Mouse (Mus musculus) heart, embryonic 16.5 days (tissue): ENCODE results near the gene Cobll1. TPM values are rescaled to one million over a fixed set of nuclear protein-coding genes. Genes with fewer than 3 reads are reported as not detected.

ENCODE experiments used
- ATAC-seq: fragments of 200-750 bp; cut with Nextera tagmentation; replicated peaks from 2 replicates; pipeline ENCODE4 v1.8.0; 2017; ENCODE audit warnings: moderate number of reproducible peaks; ENCODE audit not compliant: insufficient read depth, low FRiP score; ENCODE audit errors: extremely low read depth
- H3K27ac ChIP-seq: fragments of 300-500 bp; sonication (generic); 2 replicates; pipeline ENCODE4 v1.5.1; 2014; ENCODE audit warnings: mild to moderate bottlenecking, low read length, control low read depth, moderate library complexity
- H3K27me3 ChIP-seq: fragments of 300-500 bp; sonication (generic); 2 replicates; pipeline ENCODE4 v1.6.1; 2014; ENCODE audit warnings: low read length, mixed read lengths; ENCODE audit not compliant: control insufficient read depth, insufficient read depth
- H3K36me3 ChIP-seq: fragments of 300-500 bp; sonication (generic); 2 replicates; pipeline ENCODE4 v1.6.1; 2014; ENCODE audit not compliant: control insufficient read depth, insufficient read depth
- H3K4me1 ChIP-seq: fragments of 300-500 bp; sonication (generic); 2 replicates; pipeline ENCODE4 v1.6.1; 2014; ENCODE audit warnings: low read length, mixed read lengths; ENCODE audit not compliant: control insufficient read depth, insufficient read depth
- H3K4me2 ChIP-seq: fragments of 300-500 bp; sonication (generic); 2 replicates; pipeline ENCODE4 v1.6.1; 2014; ENCODE audit warnings: low read depth, mild to moderate bottlenecking, control low read depth, low read length
- H3K4me3 ChIP-seq: fragments of 300-500 bp; sonication (generic); 2 replicates; pipeline ENCODE4 v1.5.1; 2014; ENCODE audit warnings: mild to moderate bottlenecking, control low read depth, low read length
- H3K9ac ChIP-seq: fragments of 300-500 bp; sonication (generic); 2 replicates; pipeline ENCODE4 v1.6.1; 2014; ENCODE audit warnings: low read length, control low read depth
- H3K9me3 ChIP-seq: fragments of 300-500 bp; sonication (generic); replicated peaks from 2 replicates; pipeline ENCODE4 v1.6.1; 2016; ENCODE audit warnings: low read length; ENCODE audit not compliant: control insufficient read depth
- WGBS: fragments of 180-500 bp; shearing (Covaris S2); extraction: QIAGEN DNeasy Blood & Tissue Kit; methylation state at CpG from one replicate; pipeline ENCODE4 v1.1.7; 2014; 5-methylcytosine and 5-hydroxymethylcytosine counted together
- polyA plus RNA-seq: library from polyadenylated mRNA; unstranded; fragments of >200 nt; fragmentation: Nextera tagmentation; extraction: Ambion mirVana; gene quantifications from 2 replicates; pipeline ENCODE4 v1.2.1, GENCODE M21; 2015

The Cobll1 gene
- polyA plus RNA-seq, 1 experiment from 2014 or later = 12.6 TPM

DNA sequence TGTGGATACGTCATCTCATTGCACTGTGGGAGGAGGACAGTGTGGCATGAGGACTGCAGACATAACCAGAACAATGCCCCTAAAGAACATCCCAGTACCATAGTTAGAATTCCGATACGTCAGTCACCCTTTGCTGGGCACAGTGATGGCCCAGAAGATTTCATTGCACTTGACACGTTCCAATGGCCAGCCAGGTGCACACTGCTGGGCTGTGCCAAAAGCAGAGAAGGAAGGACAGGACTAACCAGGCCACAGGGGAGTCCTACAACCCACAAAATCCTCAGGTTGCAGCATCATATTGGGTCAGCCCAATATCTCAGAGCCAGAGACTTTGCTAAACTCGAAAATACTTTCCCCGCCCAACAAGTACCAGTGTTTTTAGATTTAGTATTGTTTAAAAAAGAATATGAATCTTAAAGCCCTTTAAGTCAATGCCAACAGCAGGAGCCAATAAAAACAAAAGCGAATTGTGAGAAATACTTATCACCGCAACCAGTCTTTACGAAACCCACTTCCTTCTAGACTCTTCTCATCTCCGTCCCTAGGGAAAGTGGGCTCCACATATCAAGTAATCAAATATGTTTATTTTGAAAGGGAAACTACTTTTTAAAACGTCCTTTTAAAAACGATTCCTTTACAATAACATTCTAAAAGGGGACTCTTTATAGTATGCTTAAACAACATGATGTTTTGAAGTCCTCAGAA, 46.0 kb downstream of the Cobll1 start:
- Histone ChIP-seq H3K4me2 (no peak overlapping the region), H3K27me3 (no peaks in the 10 kb centered on the region), H3K4me1 (peaks cover 29% of the 10 kb centered on the region), H3K9me3 (peaks cover 3% of the 10 kb centered on the region), H3K9ac (no peak overlapping the region), H3K27ac (no peak overlapping the region), H3K4me3 (no peak overlapping the region), H3K36me3 (no peaks in the 10 kb centered on the region)
- WGBS = 56% methylated on average over 12 of the region's 12 CpGs
- no peak for ATAC-seq

DNA sequence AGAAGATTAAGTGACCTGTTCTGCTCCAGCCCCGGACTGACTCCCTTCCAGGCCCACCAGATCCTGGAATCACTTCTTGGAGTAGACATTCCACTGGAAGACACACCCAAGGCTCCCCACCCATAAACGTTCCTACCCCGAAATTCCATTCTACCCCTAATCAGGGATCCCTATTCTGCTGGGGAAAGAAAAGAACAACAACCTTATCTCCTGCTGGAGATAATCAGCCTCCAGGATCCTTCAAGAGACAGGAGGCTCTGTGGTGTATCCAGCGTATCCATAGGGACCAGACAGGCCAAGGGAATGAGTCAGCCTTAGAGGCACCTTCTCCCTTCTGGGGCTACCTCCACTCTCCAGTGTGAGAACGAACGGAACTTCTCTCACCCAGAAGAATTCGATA, 47.8 kb downstream of the Cobll1 start:
- H3K4me2 ChIP-seq = no peak overlapping the region
- no peaks in the 10 kb centered on the region for H3K27me3 ChIP-seq
- ATAC-seq = peak; percentile 50; the same call in 1 of the 2 replicates
- no peak overlapping the region; the same call in 1 of the 2 replicates for H3K9ac ChIP-seq
- H3K36me3 ChIP-seq = no peaks in the 10 kb centered on the region
- no peak overlapping the region for H3K4me3 ChIP-seq
- peaks cover 31% of the 10 kb centered on the region for H3K4me1 ChIP-seq
- no peaks in the 10 kb centered on the region for H3K9me3 ChIP-seq
- WGBS = 24% methylated on average over 7 of the region's 7 CpGs
- H3K27ac ChIP-seq = peak overlapping the region; percentile 31

GRCm38 (mm10) chr2:65189346-65189745, 49.9 kb downstream of the Cobll1 start:
- Histone ChIP-seq H3K27me3 (no peaks in the 10 kb centered on the region), H3K4me3 (no peak overlapping the region), H3K4me1 (peaks cover 31% of the 10 kb centered on the region), H3K4me2 (no peak overlapping the region), H3K27ac (peak overlapping the region; percentile 71), H3K9me3 (no peaks in the 10 kb centered on the region), H3K36me3 (no peaks in the 10 kb centered on the region), H3K9ac (no peak overlapping the region)
- ATAC-seq = peak; percentile 77
- 29% methylated on average over 7 of the region's 7 CpGs for WGBS

DNA sequence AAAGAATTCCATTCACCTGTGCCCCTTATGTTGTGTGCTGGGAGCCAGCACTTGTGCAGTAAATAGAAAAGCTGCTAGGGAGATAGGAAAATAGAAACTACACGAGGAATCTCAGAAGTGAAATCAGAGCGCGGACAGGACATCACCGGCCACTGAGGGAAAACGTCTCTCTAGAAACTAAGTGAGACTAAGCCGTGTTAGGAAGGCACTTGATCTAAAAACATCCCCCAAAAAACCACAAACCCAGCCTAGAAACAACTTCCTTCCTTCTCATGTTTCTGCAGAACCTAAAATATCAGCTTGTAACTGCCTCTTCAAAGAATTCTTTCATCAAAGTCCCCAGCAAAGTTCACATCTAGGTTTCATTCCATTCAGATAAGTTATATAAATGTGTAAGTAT, 50.6 kb downstream of the Cobll1 start:
- no peak for ATAC-seq
- H3K27me3 ChIP-seq = no peaks in the 10 kb centered on the region
- H3K36me3 ChIP-seq = no peaks in the 10 kb centered on the region
- H3K9ac ChIP-seq = 0 out of 2 replicates have a peak overlapping the region, but pooled peaks have one; percentile 36
- peak overlapping the region; percentile 62 for H3K27ac ChIP-seq
- peaks cover 31% of the 10 kb centered on the region for H3K4me1 ChIP-seq
- H3K4me2 ChIP-seq = peak overlapping the region; percentile 41
- 13% methylated on average over 6 of the region's 6 CpGs for WGBS
- no peaks in the 10 kb centered on the region for H3K9me3 ChIP-seq
- H3K4me3 ChIP-seq = peak overlapping the region; percentile 0; the same call in 1 of the 2 replicates

GRCm38 (mm10) chr2:65187652-65188051, 51.6 kb downstream of the Cobll1 start:
- ATAC-seq = no peak
- Histone ChIP-seq H3K4me1 (peaks cover 23% of the 10 kb centered on the region), H3K36me3 (no peaks in the 10 kb centered on the region), H3K27me3 (no peaks in the 10 kb centered on the region), H3K27ac (no peak overlapping the region), H3K4me3 (no peak overlapping the region), H3K9ac (no peak overlapping the region), H3K9me3 (no peaks in the 10 kb centered on the region), H3K4me2 (no peak overlapping the region)

GRCm38 (mm10) chr2:65187164-65187563, 52.0 kb downstream of the Cobll1 start:
- H3K9me3 ChIP-seq = no peaks in the 10 kb centered on the region
- H3K4me1 ChIP-seq = peaks cover 23% of the 10 kb centered on the region
- WGBS = 96% methylated on average over 3 of the region's 3 CpGs

GRCm38 (mm10) chr2:65182747-65183146, 56.5 kb downstream of the Cobll1 start:
- Histone ChIP-seq H3K4me3 (no peak overlapping the region), H3K27ac (peak overlapping the region; percentile 28; the same call in 1 of the 2 replicates), H3K36me3 (no peaks in the 10 kb centered on the region), H3K9ac (no peak overlapping the region), H3K9me3 (peaks cover 2% of the 10 kb centered on the region), H3K27me3 (no peaks in the 10 kb centered on the region), H3K4me1 (peaks cover 8% of the 10 kb centered on the region), H3K4me2 (no peak overlapping the region)
- 50% methylated on average over 2 of the region's 2 CpGs for WGBS
- no peak; the same call in 1 of the 2 replicates for ATAC-seq

More at GRCm38 (mm10) chr2:65187164-65187563, 52.0 kb downstream of the Cobll1 start:
- H3K9ac ChIP-seq = no peak overlapping the region
- H3K4me3 ChIP-seq = no peak overlapping the region
- H3K4me2 ChIP-seq = no peak overlapping the region
- no peaks in the 10 kb centered on the region for H3K36me3 ChIP-seq
- H3K27me3 ChIP-seq = no peaks in the 10 kb centered on the region
- no peak overlapping the region for H3K27ac ChIP-seq
- ATAC-seq = no peak

- Histone ChIP-seq H3K9ac (no peak overlapping the region), H3K27ac (peak overlapping the region; percentile 36), H3K9me3 (peaks cover 2% of the 10 kb centered on the region), H3K4me2 (no peak overlapping the region), H3K4me3 (no peak overlapping the region), H3K27me3 (no peaks in the 10 kb centered on the region), H3K36me3 (no peaks in the 10 kb centered on the region), H3K4me1 (peaks cover 8% of the 10 kb centered on the region)
- 81% methylated on average over 8 of the region's 8 CpGs for WGBS
- ATAC-seq = no peak
Observed at GRCm38 (mm10) chr2:65181736-65182135, 57.5 kb downstream of the Cobll1 start.

DNA sequence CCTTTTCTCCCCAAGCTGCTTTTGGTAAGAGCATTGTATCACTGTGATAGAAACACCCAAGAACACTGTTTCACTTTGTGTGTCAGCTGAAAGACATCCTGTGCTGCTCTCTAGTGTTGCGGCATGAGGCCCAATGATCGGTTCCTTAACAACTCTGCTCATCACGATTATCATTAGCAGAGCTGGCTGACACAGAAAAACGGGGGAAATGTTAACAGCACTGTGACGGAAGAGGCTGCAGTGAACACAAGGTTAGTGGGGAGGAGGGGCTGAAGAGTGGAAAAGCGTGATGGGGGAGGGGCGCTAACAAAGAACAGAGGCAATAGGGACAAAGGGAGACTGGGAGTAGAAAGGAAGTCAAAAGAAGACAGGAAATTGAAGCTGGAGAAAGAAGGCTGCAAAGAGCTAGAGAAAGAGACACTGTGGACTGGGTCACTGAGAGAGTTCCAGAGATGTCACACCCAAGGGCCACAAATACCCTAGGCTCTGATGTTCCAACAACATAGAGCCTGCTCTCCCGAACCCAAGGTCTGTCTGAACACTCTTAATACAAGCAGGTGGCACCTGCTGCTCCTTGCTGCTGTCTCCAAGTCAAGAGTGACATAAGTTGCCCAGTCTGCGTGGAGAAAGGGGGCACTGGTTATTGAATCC, 58.0 kb downstream of the Cobll1 start:
- Histone ChIP-seq H3K4me1 (peaks cover 8% of the 10 kb centered on the region), H3K9me3 (peaks cover 2% of the 10 kb centered on the region), H3K9ac (0 out of 2 replicates have a peak overlapping the region, but pooled peaks have one; percentile 10), H3K27me3 (no peaks in the 10 kb centered on the region), H3K36me3 (no peaks in the 10 kb centered on the region), H3K27ac (peak overlapping the region; percentile 36; the same call in 1 of the 2 replicates), H3K4me2 (peak overlapping the region; percentile 50), H3K4me3 (peak overlapping the region; percentile 29)
- peak; percentile 50 for ATAC-seq
- 25% methylated on average over 9 of the region's 9 CpGs for WGBS
